In genomic region chr5:123347985-123348384, GRCm38 (mm10) we compare ENCODE assay signal across 20 mouse cellular contexts. TPM values are rescaled to one million over a fixed set of nuclear protein-coding genes. Genes with fewer than 3 reads are reported as not detected.
A peak's percentile ranks its signal among the peaks of the same experiment; 100 is the strongest.
DNase-seq lines count a peak whose midpoint lies in the region; ATAC-seq and TF ChIP-seq lines count a peak whose summit lies in the region.
"Had no signal": no experiment of that assay in that cellular context is flagged by ENCODE, and none has a peak within 500 bp of the region (broad histone marks: within the 10 kb centered on the region; RNA-seq: fewer than 3 reads in every experiment).

No protein-coding gene starts in this region.

- no peak for ATAC-seq in heart, postnatal 0 days (ENCODE audit: insufficient read depth, low read depth)
- no peak for ATAC-seq in kidney, embryonic 15.5 days (replicated peaks; ENCODE audit: low FRiP score)
- ATAC-seq in neural tube, embryonic 12.5 days (ENCODE audit: low FRiP score, low read depth): no peak
- ATAC-seq: intestine, embryonic 16.5 days had no signal

- no peaks in the 10 kb centered on the region for H3K36me3 ChIP-seq in heart, postnatal 0 days (replicated peaks; ENCODE audit: control insufficient read depth, insufficient read depth, low read length)
- H3K36me3 ChIP-seq in heart, adult 2 months (ENCODE audit: control insufficient read depth, insufficient read depth, low read length): no peaks in the 10 kb centered on the region; the same call in 1 of the 2 replicates
- H3K36me3 ChIP-seq in kidney, embryonic 15.5 days: peaks cover 19% of the 10 kb centered on the region
- peaks cover 26% of the 10 kb centered on the region for H3K36me3 ChIP-seq in neural tube, embryonic 12.5 days
- H3K36me3 ChIP-seq: stomach, embryonic 15.5 days had no signal

- TF ChIP-seq EP300 in heart, postnatal 0 days (IDR thresholded peaks at IDR 0.05; ENCODE audit: low read depth): no peak
- TF ChIP-seq EP300 in heart, adult 2 months (IDR thresholded peaks at IDR 0.05; ENCODE audit: insufficient read depth, low read depth, low read length): no peak

- no peaks in the 10 kb centered on the region for H3K27me3 ChIP-seq in heart, postnatal 0 days (ENCODE audit: control insufficient read depth, insufficient read depth, low read length)
- H3K27me3 ChIP-seq in heart, adult 2 months (ENCODE audit: control insufficient read depth, insufficient read depth, low read length): no peaks in the 10 kb centered on the region
- H3K27me3 ChIP-seq in kidney, embryonic 15.5 days: no peaks in the 10 kb centered on the region
- H3K27me3 ChIP-seq in neural tube, embryonic 12.5 days (replicated peaks): no peaks in the 10 kb centered on the region
- H3K27me3 ChIP-seq: hindbrain, embryonic 12.5 days; stomach, embryonic 15.5 days had no signal

- H3K4me1 ChIP-seq in heart, postnatal 0 days (ENCODE audit: control insufficient read depth, insufficient read depth): peaks cover 16% of the 10 kb centered on the region
- peaks cover 2% of the 10 kb centered on the region; the same call in 1 of the 2 replicates for H3K4me1 ChIP-seq in heart, adult 2 months (ENCODE audit: control insufficient read depth, insufficient read depth, low read length)
- H3K4me1 ChIP-seq in kidney, embryonic 15.5 days: peaks cover 55% of the 10 kb centered on the region
- peaks cover 37% of the 10 kb centered on the region for H3K4me1 ChIP-seq in neural tube, embryonic 12.5 days

- no peak for DNase-seq in heart, postnatal 0 days (ENCODE audit: low spot score)
- DNase-seq in heart, adult 2 months: no peak
- no peak for DNase-seq in kidney, adult 8-10 months
- no peak for DNase-seq in neural tube, embryonic 10.5 days (ENCODE audit: extremely low spot score, low spot score)
- DNase-seq in layer of hippocampus, adult 8-10 months (ENCODE audit: low spot score in 2 of 2): no peak
- DNase-seq: adrenal gland, postnatal 14 days; cerebellum, adult 9-11 months; gastrocnemius, postnatal 25 days; left cerebral cortex, postnatal 4 days; liver; lung, adult 18-20 months; thymus, adult 18-20 months; thymus, postnatal 4 days had no signal

- H3K9me3 ChIP-seq in heart, postnatal 0 days (replicated peaks; ENCODE audit: control insufficient read depth, low read length): no peaks in the 10 kb centered on the region
- H3K9me3 ChIP-seq in kidney, embryonic 15.5 days (replicated peaks): no peaks in the 10 kb centered on the region
- H3K9me3 ChIP-seq in neural tube, embryonic 12.5 days: no peaks in the 10 kb centered on the region
- H3K9me3 ChIP-seq: hindbrain, embryonic 12.5 days; megakaryocyte, embryonic 14.5 days; stomach, embryonic 15.5 days had no signal

- intact Hi-C loops in heart, adult 2 months (cut with DNase I): no loop called here

- H3K9ac ChIP-seq in heart, postnatal 0 days (replicated peaks; ENCODE audit: low read depth, low read length): no peak overlapping the region
- H3K9ac ChIP-seq in heart, adult 2 months (ENCODE audit: low read depth, low read length): no peak overlapping the region
- no peak overlapping the region for H3K9ac ChIP-seq in kidney, embryonic 15.5 days
- H3K9ac ChIP-seq in neural tube, embryonic 12.5 days: no peak overlapping the region
- H3K9ac ChIP-seq: hindbrain, embryonic 12.5 days; stomach, embryonic 15.5 days had no signal

- no peak overlapping the region for H3K4me3 ChIP-seq in heart, postnatal 0 days (ENCODE audit: low read depth, low read length)
- H3K4me3 ChIP-seq in heart, adult 2 months: no peak overlapping the region
- H3K4me3 ChIP-seq in kidney, embryonic 15.5 days (replicated peaks): no peak overlapping the region
- H3K4me3 ChIP-seq in neural tube, embryonic 12.5 days: no peak overlapping the region
- H3K4me3 ChIP-seq: hindbrain, embryonic 12.5 days; left cerebral cortex, adult 2 months; stomach, embryonic 15.5 days had no signal

- WGBS in heart, postnatal 0 days: 82% methylated on average over 2 of the region's 2 CpGs
- WGBS in heart, adult 2 months: 84% methylated on average over 2 of the region's 2 CpGs
- 65% methylated on average over 2 of the region's 2 CpGs for WGBS in kidney, embryonic 15.5 days
- WGBS in neural tube, embryonic 12.5 days: 81% methylated on average over 2 of the region's 2 CpGs

- no peak for TF ChIP-seq CTCF in heart, postnatal 0 days (IDR thresholded peaks at IDR 0.05; ENCODE audit: low read depth)
- no peak for TF ChIP-seq CTCF in heart, adult 2 months (IDR thresholded peaks at IDR 0.05)

- H3K27ac ChIP-seq in heart, postnatal 0 days (ENCODE audit: low read depth): 0 out of 2 replicates have a peak overlapping the region, but pooled peaks have one; percentile 13
- H3K27ac ChIP-seq in heart, adult 2 months: no peak overlapping the region
- H3K27ac ChIP-seq in kidney, embryonic 15.5 days: peak overlapping the region; percentile 98
- H3K27ac ChIP-seq in neural tube, embryonic 12.5 days: no peak overlapping the region
- H3K27ac ChIP-seq: left cerebral cortex, adult 2 months; stomach, embryonic 15.5 days had no signal

- H3K79me2 ChIP-seq in heart, adult 2 months (replicated peaks; ENCODE audit: control insufficient read depth, insufficient read depth, low read length): peaks cover 6% of the 10 kb centered on the region; the same call in 1 of the 2 replicates

- TF ChIP-seq POLR2A in heart, adult 2 months (IDR thresholded peaks at IDR 0.05; ENCODE audit: insufficient read depth, low read depth, low read length): no peak

- H3K4me2 ChIP-seq in heart, postnatal 0 days (ENCODE audit: low read depth, low read length): no peak overlapping the region
- peak overlapping the region; percentile 83; the same call in 1 of the 2 replicates for H3K4me2 ChIP-seq in kidney, embryonic 15.5 days
- peak overlapping the region; percentile 91; the same call in 1 of the 2 replicates for H3K4me2 ChIP-seq in neural tube, embryonic 12.5 days (replicated peaks)
- H3K4me2 ChIP-seq: stomach, embryonic 15.5 days had no signal

RNA-seq across cellular contexts. Expression of gene Bcl7a, which starts 4.4 kb away (rescaled TPM):
- total RNA-seq in heart, postnatal 0 days (2014; rRNA removed; ENCODE audit: low replicate concordance): 10.2 and 11.2 TPM in 2 replicates
- 6.6 TPM in 2 replicates for polyA plus RNA-seq in heart, postnatal 0 days (2015; fragmentation: Nextera tagmentation; extraction: Ambion mirVana)
- 10 to 100 TPM in 1 of 2 experiments, 1 to 10 TPM in 1; 9.2 to 10.3 TPM for total RNA-seq in heart, adult 2 months (2021)
- polyA plus RNA-seq in heart, adult 2 months (2012; rRNA removed): 6.3 and 8.3 TPM in 2 replicates
- 41.7 and 42.5 TPM in 2 replicates for polyA plus RNA-seq in kidney, embryonic 15.5 days (2015; fragmentation: Nextera tagmentation; extraction: Ambion mirVana)
- 66.7 and 70.9 TPM in 2 replicates for polyA plus RNA-seq in neural tube, embryonic 12.5 days (2016; fragmentation: Nextera tagmentation; extraction: Ambion mirVana)
- 10 to 100 TPM; 58.5 to 66.1 (median 62.9) TPM for total RNA-seq in layer of hippocampus, adult 8-10 months (2022)

RNA-seq across cellular contexts. Expression of gene Mlxip, which starts 46.6 kb away (rescaled TPM):
- 12.0 and 13.4 TPM in 2 replicates for total RNA-seq in heart, postnatal 0 days (2014; rRNA removed; ENCODE audit: low replicate concordance)
- polyA plus RNA-seq in heart, postnatal 0 days (2015; fragmentation: Nextera tagmentation; extraction: Ambion mirVana): 5.9 and 7.3 TPM in 2 replicates
- total RNA-seq in heart, adult 2 months (2021): 10 to 100 TPM; 27.8 to 27.9 TPM
- 34.3 and 45.4 TPM in 2 replicates for polyA plus RNA-seq in heart, adult 2 months (2012; rRNA removed)
- 18.5 and 18.7 TPM in 2 replicates for polyA plus RNA-seq in kidney, embryonic 15.5 days (2015; fragmentation: Nextera tagmentation; extraction: Ambion mirVana)
- 21.7 and 23.3 TPM in 2 replicates for polyA plus RNA-seq in neural tube, embryonic 12.5 days (2016; fragmentation: Nextera tagmentation; extraction: Ambion mirVana)
- 10 to 100 TPM; 17.7 to 23.0 (median 21.0) TPM for total RNA-seq in layer of hippocampus, adult 8-10 months (2022)

Comparison
In these comparisons a context has a peak if more than half of its experiments do, and no peak if none do; other contexts are left out.
1. H3K27ac ChIP-seq: peak in heart, postnatal 0 days (single experiment) and kidney, embryonic 15.5 days (single experiment); none in heart, adult 2 months (single experiment) and neural tube, embryonic 12.5 days (single experiment).